Mouse (Mus musculus): ENCODE data around the gene Clcf1.

Clcf1 gene

GRCm38 (mm10) chr19:4196548-4196947 lies 17.5 kb upstream of the Clcf1 start:
- TF ChIP-seq NANOG (IDR thresholded peaks at IDR 0.05; ENCODE audit: borderline replicate concordance, low read length) (no peak), CTCF (conservative IDR thresholded peaks at IDR 0.05; ENCODE audit: low read length) (no peak), POU5F1 (IDR thresholded peaks at IDR 0.05; ENCODE audit: borderline replicate concordance, low read length) (no peak)

GRCm38 (mm10) chr19:4197180-4197579 lies 16.9 kb upstream of the Clcf1 start:
- H3K27me3 ChIP-seq (ENCODE audit: insufficient read depth, low read length) = no peaks in the 10 kb centered on the region
- H3K9me3 ChIP-seq (ENCODE audit: low read length) = no peaks in the 10 kb centered on the region
- H3K4me1 ChIP-seq (replicated peaks; ENCODE audit: low read depth, low read length) = peaks cover 89% of the 10 kb centered on the region
- H3K4me3 ChIP-seq (replicated peaks; ENCODE audit: low read length) = peak overlapping the region; percentile 20; the same call in 1 of the 2 replicates
- TF ChIP-seq POU5F1 (IDR thresholded peaks at IDR 0.05; ENCODE audit: borderline replicate concordance, low read length) = no peak
- no peak for TF ChIP-seq CTCF (conservative IDR thresholded peaks at IDR 0.05; ENCODE audit: low read length)
- no peak for TF ChIP-seq NANOG (IDR thresholded peaks at IDR 0.05; ENCODE audit: borderline replicate concordance, low read length)
- H3K36me3 ChIP-seq (ENCODE audit: insufficient read depth, low read length) = peaks cover 81% of the 10 kb centered on the region

More at GRCm38 (mm10) chr19:4196548-4196947, 17.5 kb upstream of the Clcf1 start:
- H3K4me3 ChIP-seq (replicated peaks; ENCODE audit: low read length) = peak overlapping the region; percentile 20; the same call in 1 of the 2 replicates
- H3K4me1 ChIP-seq (replicated peaks; ENCODE audit: low read depth, low read length) = peaks cover 85% of the 10 kb centered on the region
- H3K36me3 ChIP-seq (ENCODE audit: insufficient read depth, low read length) = peaks cover 81% of the 10 kb centered on the region
- no peaks in the 10 kb centered on the region for H3K27me3 ChIP-seq (ENCODE audit: insufficient read depth, low read length)
- H3K9me3 ChIP-seq (ENCODE audit: low read length) = no peaks in the 10 kb centered on the region

GRCm38 (mm10) chr19:4201291-4201909 lies 12.6 kb upstream of the Clcf1 start, which contains the start of gene Rad9a:
Gene Rad9a, minus strand, starts transcription at chr19:4201662.
- peaks cover 45% of the 10 kb centered on the region for H3K36me3 ChIP-seq (ENCODE audit: insufficient read depth, low read length)
- peak within 1 kb of the TSS; percentile 92 for H3K4me3 ChIP-seq (replicated peaks; ENCODE audit: low read length)
- no peak for TF ChIP-seq NANOG (IDR thresholded peaks at IDR 0.05; ENCODE audit: borderline replicate concordance, low read length)
- TF ChIP-seq CTCF (conservative IDR thresholded peaks at IDR 0.05; ENCODE audit: low read length) = no peak
- TF ChIP-seq POU5F1 (IDR thresholded peaks at IDR 0.05; ENCODE audit: borderline replicate concordance, low read length) = no peak
- H3K9me3 ChIP-seq (ENCODE audit: low read length) = no peaks in the 10 kb centered on the region
- H3K27me3 ChIP-seq (ENCODE audit: insufficient read depth, low read length) = peaks cover 3% of the 10 kb centered on the region; the same call in 1 of the 2 replicates
- H3K4me1 ChIP-seq (replicated peaks; ENCODE audit: low read depth, low read length) = peaks cover 82% of the 10 kb centered on the region

- no peak for TF ChIP-seq NANOG (IDR thresholded peaks at IDR 0.05; ENCODE audit: borderline replicate concordance, low read length)
- TF ChIP-seq CTCF (conservative IDR thresholded peaks at IDR 0.05; ENCODE audit: low read length) = no peak
- TF ChIP-seq POU5F1 (IDR thresholded peaks at IDR 0.05; ENCODE audit: borderline replicate concordance, low read length) = no peak
- Histone ChIP-seq H3K27me3 (ENCODE audit: insufficient read depth, low read length) (peaks cover 3% of the 10 kb centered on the region; the same call in 1 of the 2 replicates), H3K4me3 (replicated peaks; ENCODE audit: low read length) (peak overlapping the region; percentile 92), H3K9me3 (ENCODE audit: low read length) (no peaks in the 10 kb centered on the region), H3K4me1 (replicated peaks; ENCODE audit: low read depth, low read length) (peaks cover 81% of the 10 kb centered on the region), H3K36me3 (ENCODE audit: insufficient read depth, low read length) (peaks cover 37% of the 10 kb centered on the region)
Measured at GRCm38 (mm10) chr19:4202149-4202548, 11.9 kb upstream of the Clcf1 start.

GRCm38 (mm10) chr19:4203148-4203547 lies 10.9 kb upstream of the Clcf1 start:
- Histone ChIP-seq H3K4me1 (replicated peaks; ENCODE audit: low read depth, low read length) (peaks cover 81% of the 10 kb centered on the region), H3K36me3 (ENCODE audit: insufficient read depth, low read length) (peaks cover 27% of the 10 kb centered on the region), H3K9me3 (ENCODE audit: low read length) (no peaks in the 10 kb centered on the region), H3K4me3 (replicated peaks; ENCODE audit: low read length) (no peak overlapping the region), H3K27me3 (ENCODE audit: insufficient read depth, low read length) (peaks cover 3% of the 10 kb centered on the region; the same call in 1 of the 2 replicates)
- TF ChIP-seq NANOG (IDR thresholded peaks at IDR 0.05; ENCODE audit: borderline replicate concordance, low read length) (no peak), CTCF (conservative IDR thresholded peaks at IDR 0.05; ENCODE audit: low read length) (no peak), POU5F1 (IDR thresholded peaks at IDR 0.05; ENCODE audit: borderline replicate concordance, low read length) (no peak)

GRCm38 (mm10) chr19:4203604-4204326 lies 10.3 kb upstream of the Clcf1 start:
- peaks cover 3% of the 10 kb centered on the region; the same call in 1 of the 2 replicates for H3K27me3 ChIP-seq (ENCODE audit: insufficient read depth, low read length)
- H3K4me3 ChIP-seq (replicated peaks; ENCODE audit: low read length) = no peak overlapping the region
- peaks cover 21% of the 10 kb centered on the region for H3K36me3 ChIP-seq (ENCODE audit: insufficient read depth, low read length)
- H3K9me3 ChIP-seq (ENCODE audit: low read length) = no peaks in the 10 kb centered on the region
- no peak for TF ChIP-seq NANOG (IDR thresholded peaks at IDR 0.05; ENCODE audit: borderline replicate concordance, low read length)
- TF ChIP-seq POU5F1 (IDR thresholded peaks at IDR 0.05; ENCODE audit: borderline replicate concordance, low read length) = no peak
- H3K4me1 ChIP-seq (replicated peaks; ENCODE audit: low read depth, low read length) = peaks cover 81% of the 10 kb centered on the region

- 0 out of 2 replicates have a peak, but pooled peaks have one; percentile 4 for TF ChIP-seq CTCF (conservative IDR thresholded peaks at IDR 0.05; ENCODE audit: low read length)
- TF ChIP-seq POU5F1 (IDR thresholded peaks at IDR 0.05; ENCODE audit: borderline replicate concordance, low read length) = no peak
- TF ChIP-seq NANOG (IDR thresholded peaks at IDR 0.05; ENCODE audit: borderline replicate concordance, low read length) = no peak
- H3K27me3 ChIP-seq (ENCODE audit: insufficient read depth, low read length) = peaks cover 4% of the 10 kb centered on the region
- no peak overlapping the region for H3K4me3 ChIP-seq (replicated peaks; ENCODE audit: low read length)
- H3K36me3 ChIP-seq (ENCODE audit: insufficient read depth, low read length) = peaks cover 10% of the 10 kb centered on the region
- peaks cover 77% of the 10 kb centered on the region for H3K4me1 ChIP-seq (replicated peaks; ENCODE audit: low read depth, low read length)
- H3K9me3 ChIP-seq (ENCODE audit: low read length) = no peaks in the 10 kb centered on the region
Measured at GRCm38 (mm10) chr19:4204889-4205288, 9.1 kb upstream of the Clcf1 start.

- H3K4me3 ChIP-seq (replicated peaks; ENCODE audit: low read length) = no peak overlapping the region
- TF ChIP-seq POU5F1 (IDR thresholded peaks at IDR 0.05; ENCODE audit: borderline replicate concordance, low read length) = no peak
- TF ChIP-seq CTCF (conservative IDR thresholded peaks at IDR 0.05; ENCODE audit: low read length) = peak; percentile 82
- TF ChIP-seq NANOG (IDR thresholded peaks at IDR 0.05; ENCODE audit: borderline replicate concordance, low read length) = no peak
- H3K4me1 ChIP-seq (replicated peaks; ENCODE audit: low read depth, low read length) = peaks cover 70% of the 10 kb centered on the region
- H3K27me3 ChIP-seq (ENCODE audit: insufficient read depth, low read length) = peaks cover 21% of the 10 kb centered on the region
- no peaks in the 10 kb centered on the region for H3K36me3 ChIP-seq (ENCODE audit: insufficient read depth, low read length)
- no peaks in the 10 kb centered on the region for H3K9me3 ChIP-seq (ENCODE audit: low read length)
Measured at GRCm38 (mm10) chr19:4206971-4207370, 7.1 kb upstream of the Clcf1 start.
